Mouse (Mus musculus): ENCODE results near the gene Naa15. TPM values are rescaled to one million over a fixed set of nuclear protein-coding genes. Genes with fewer than 3 reads are reported as not detected.

Naa15 gene
- polyA plus RNA-seq, 1 experiment from 2014 or later = 14.4 TPM

DNA sequence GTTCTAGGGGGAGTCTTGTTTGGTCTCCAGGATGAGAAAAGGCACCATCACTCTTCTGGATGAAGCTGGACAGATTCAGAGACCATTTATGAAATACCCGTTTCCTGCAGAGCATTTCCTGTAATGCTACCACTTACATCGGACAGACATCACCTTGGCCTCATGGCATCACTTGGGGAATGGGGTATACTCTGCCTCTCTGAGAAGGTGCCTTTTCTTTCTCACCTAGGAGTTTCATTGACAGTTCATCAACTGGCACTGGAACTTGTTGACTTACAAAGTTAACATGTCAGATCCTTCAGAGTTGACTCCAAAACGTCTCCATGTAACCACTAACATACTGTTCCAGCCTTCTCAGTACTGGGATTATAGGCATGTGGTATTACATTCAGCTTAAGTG, 67.8 kb downstream of the Naa15 start:
- Histone ChIP-seq H3K27me3 (replicated peaks; ENCODE audit: control insufficient read depth, insufficient read depth, low read length) (no peaks in the 10 kb centered on the region), H3K9ac (ENCODE audit: low read depth, low read length) (no peak overlapping the region), H3K4me1 (replicated peaks; ENCODE audit: control insufficient read depth, insufficient read depth, low read length) (no peaks in the 10 kb centered on the region), H3K36me3 (ENCODE audit: control insufficient read depth, insufficient read depth) (no peaks in the 10 kb centered on the region), H3K4me2 (replicated peaks; ENCODE audit: low read depth) (peak overlapping the region; percentile 78), H3K9me3 (ENCODE audit: control insufficient read depth) (no peaks in the 10 kb centered on the region), H3K4me3 (ENCODE audit: low read depth, low read length) (no peak overlapping the region), H3K27ac (ENCODE audit: low read depth, low read length) (no peak overlapping the region)
- no peak for ATAC-seq
- TF ChIP-seq CTCF (IDR thresholded peaks at IDR 0.05; ENCODE audit: low read depth) = no peak
- WGBS = 63% methylated on average over 3 of the region's 3 CpGs

DNA sequence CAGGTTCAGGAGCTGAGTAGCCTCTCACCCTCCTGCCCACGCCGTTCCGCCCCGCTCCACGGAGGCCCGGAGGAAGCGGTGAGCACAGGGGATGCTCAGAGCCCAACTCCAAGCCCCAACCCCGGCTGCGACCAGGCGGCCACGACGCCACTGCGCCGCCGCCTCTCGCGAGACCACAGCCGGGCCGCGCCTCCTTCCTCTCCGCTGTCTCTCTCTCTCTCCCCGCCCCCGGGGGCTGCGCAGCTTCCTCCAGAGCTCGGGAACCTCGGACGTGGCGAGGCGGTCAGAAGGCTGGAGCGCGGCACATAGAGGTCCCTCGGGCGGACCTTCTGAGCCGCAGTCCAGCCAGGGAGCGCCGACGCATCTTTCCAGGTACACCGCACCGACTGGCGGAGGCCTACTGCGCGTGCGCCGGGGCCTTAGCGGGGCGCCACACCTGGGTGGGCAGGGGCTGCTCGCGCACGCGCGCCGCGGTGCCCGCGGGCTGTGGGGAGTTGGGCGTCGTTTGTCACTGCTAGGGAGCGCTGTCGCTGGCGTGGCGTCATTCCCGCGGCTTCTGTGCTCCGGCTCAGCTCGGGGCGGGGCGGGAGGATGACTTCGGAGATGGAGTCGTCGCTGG, 68.9 kb downstream of the Naa15 start, which contains the start of gene Rab33b:
Rab33b (plus strand) TSS at position 180 of the 619 bp plus-strand sequence.
- no peaks in the 10 kb centered on the region for H3K27me3 ChIP-seq (replicated peaks; ENCODE audit: control insufficient read depth, insufficient read depth, low read length)
- peak; percentile 98 for ATAC-seq
- peak; percentile 64 for TF ChIP-seq CTCF (IDR thresholded peaks at IDR 0.05; ENCODE audit: low read depth)
- peak within 1 kb of the TSS; percentile 78 for H3K4me2 ChIP-seq (replicated peaks; ENCODE audit: low read depth)
- no peaks in the 10 kb centered on the region for H3K4me1 ChIP-seq (replicated peaks; ENCODE audit: control insufficient read depth, insufficient read depth, low read length)
- H3K36me3 ChIP-seq (ENCODE audit: control insufficient read depth, insufficient read depth) = no peaks in the 10 kb centered on the region
- H3K4me3 ChIP-seq (ENCODE audit: low read depth, low read length) = peak within 1 kb of the TSS; percentile 91
- H3K9ac ChIP-seq (ENCODE audit: low read depth, low read length) = peak within 1 kb of the TSS; percentile 70
- H3K27ac ChIP-seq (ENCODE audit: low read depth, low read length) = peak within 1 kb of the TSS; percentile 85
- H3K9me3 ChIP-seq (ENCODE audit: control insufficient read depth) = no peaks in the 10 kb centered on the region
- under 1% methylated on average over 67 of the region's 70 CpGs for WGBS

DNA sequence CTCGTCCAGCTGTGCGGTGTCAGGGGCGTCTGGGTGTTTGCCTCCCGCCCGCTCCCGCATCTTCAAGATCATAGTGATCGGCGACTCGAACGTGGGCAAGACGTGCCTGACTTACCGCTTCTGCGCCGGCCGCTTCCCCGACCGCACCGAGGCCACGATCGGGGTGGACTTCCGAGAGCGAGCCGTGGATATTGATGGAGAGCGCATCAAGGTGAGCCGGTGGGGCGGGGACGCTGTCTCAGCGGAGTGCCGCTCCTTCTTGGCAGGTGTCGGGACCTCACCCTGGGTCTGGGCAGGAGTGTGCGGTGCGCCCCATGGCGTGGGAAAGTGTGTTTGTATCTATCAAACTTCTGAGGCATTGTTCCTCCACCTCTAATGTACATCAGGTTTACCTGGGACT, 69.4 kb downstream of the Naa15 start:
- H3K27ac ChIP-seq (ENCODE audit: low read depth, low read length) = peak overlapping the region; percentile 85
- ATAC-seq = peak; percentile 24; the same call in 1 of the 2 replicates
- H3K9ac ChIP-seq (ENCODE audit: low read depth, low read length) = peak overlapping the region; percentile 70
- TF ChIP-seq CTCF (IDR thresholded peaks at IDR 0.05; ENCODE audit: low read depth) = no peak
- H3K4me1 ChIP-seq (replicated peaks; ENCODE audit: control insufficient read depth, insufficient read depth, low read length) = no peaks in the 10 kb centered on the region
- under 1% methylated on average over 33 of the region's 33 CpGs for WGBS
- H3K9me3 ChIP-seq (ENCODE audit: control insufficient read depth) = no peaks in the 10 kb centered on the region
- H3K4me2 ChIP-seq (replicated peaks; ENCODE audit: low read depth) = peak overlapping the region; percentile 78
- H3K36me3 ChIP-seq (ENCODE audit: control insufficient read depth, insufficient read depth) = no peaks in the 10 kb centered on the region
- no peaks in the 10 kb centered on the region for H3K27me3 ChIP-seq (replicated peaks; ENCODE audit: control insufficient read depth, insufficient read depth, low read length)
- H3K4me3 ChIP-seq (ENCODE audit: low read depth, low read length) = peak overlapping the region; percentile 91

DNA sequence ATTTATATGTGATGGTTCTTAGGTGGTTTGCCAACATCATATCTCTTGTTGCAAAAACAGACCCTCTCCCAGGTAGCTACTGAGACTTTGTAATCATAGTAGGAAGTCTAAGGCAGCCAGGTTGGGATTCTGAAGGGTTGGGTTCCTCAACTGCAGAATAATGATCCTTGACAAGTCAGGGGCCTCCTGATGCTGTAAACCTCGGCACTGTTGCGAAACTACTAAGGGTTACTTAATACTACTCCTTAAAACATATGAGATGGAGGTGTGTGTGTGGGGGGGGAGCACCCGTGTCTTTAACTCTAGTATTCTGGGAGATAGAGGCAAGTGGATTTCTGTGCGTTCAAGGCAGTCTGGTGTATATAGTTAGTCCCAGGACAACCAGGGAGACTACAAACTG, 70.4 kb downstream of the Naa15 start:
- Histone ChIP-seq H3K9me3 (ENCODE audit: control insufficient read depth) (no peaks in the 10 kb centered on the region), H3K4me1 (replicated peaks; ENCODE audit: control insufficient read depth, insufficient read depth, low read length) (no peaks in the 10 kb centered on the region), H3K27me3 (replicated peaks; ENCODE audit: control insufficient read depth, insufficient read depth, low read length) (no peaks in the 10 kb centered on the region), H3K9ac (ENCODE audit: low read depth, low read length) (no peak overlapping the region), H3K36me3 (ENCODE audit: control insufficient read depth, insufficient read depth) (no peaks in the 10 kb centered on the region), H3K4me2 (replicated peaks; ENCODE audit: low read depth) (peak overlapping the region; percentile 78), H3K4me3 (ENCODE audit: low read depth, low read length) (peak overlapping the region; percentile 91), H3K27ac (ENCODE audit: low read depth, low read length) (no peak overlapping the region)
- WGBS = 24% methylated on average over 4 of the region's 4 CpGs
- TF ChIP-seq CTCF (IDR thresholded peaks at IDR 0.05; ENCODE audit: low read depth) = no peak
- ATAC-seq = no peak

DNA sequence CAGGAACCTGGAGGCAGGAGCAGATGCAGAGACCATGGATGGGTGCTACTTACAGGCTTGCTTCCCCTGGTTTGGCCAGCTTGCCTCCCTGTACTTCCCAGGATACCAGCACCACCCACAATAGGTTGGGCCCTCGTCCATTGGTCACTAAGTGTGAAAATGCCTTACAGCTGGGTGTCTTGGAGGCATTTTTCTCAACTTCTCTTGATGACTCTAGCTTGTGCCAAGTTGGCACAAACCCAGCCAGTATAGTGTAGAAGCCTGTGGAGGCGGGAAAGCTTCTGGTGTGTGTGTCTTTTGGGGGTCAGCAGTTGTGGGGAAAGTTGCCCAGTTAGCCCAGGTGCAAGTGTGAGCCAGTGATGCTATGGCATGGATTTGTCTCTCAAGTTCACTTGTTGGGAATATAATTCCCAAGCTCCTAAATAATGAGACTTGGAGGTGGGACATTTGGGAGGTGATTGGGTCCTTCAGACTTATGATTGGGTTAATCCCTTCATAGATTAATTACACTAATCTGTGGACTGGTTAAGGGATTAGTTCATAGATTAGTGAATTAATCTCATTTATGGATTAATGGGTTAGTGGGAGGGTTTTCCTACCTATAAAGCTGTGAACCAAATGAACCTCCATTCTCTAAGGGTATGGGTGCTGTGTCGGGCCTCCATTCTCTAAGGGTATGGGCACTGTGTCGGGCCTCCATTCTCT, 71.7 kb downstream of the Naa15 start:
- Histone ChIP-seq H3K4me3 (ENCODE audit: low read depth, low read length) (no peak overlapping the region), H3K4me1 (replicated peaks; ENCODE audit: control insufficient read depth, insufficient read depth, low read length) (no peaks in the 10 kb centered on the region), H3K4me2 (replicated peaks; ENCODE audit: low read depth) (no peak overlapping the region), H3K27me3 (replicated peaks; ENCODE audit: control insufficient read depth, insufficient read depth, low read length) (no peaks in the 10 kb centered on the region), H3K9me3 (ENCODE audit: control insufficient read depth) (no peaks in the 10 kb centered on the region), H3K36me3 (ENCODE audit: control insufficient read depth, insufficient read depth) (no peaks in the 10 kb centered on the region), H3K9ac (ENCODE audit: low read depth, low read length) (no peak overlapping the region), H3K27ac (ENCODE audit: low read depth, low read length) (no peak overlapping the region)
- WGBS = 87% methylated on average over 4 of the region's 4 CpGs
- no peak for TF ChIP-seq CTCF (IDR thresholded peaks at IDR 0.05; ENCODE audit: low read depth)
- no peak for ATAC-seq

DNA sequence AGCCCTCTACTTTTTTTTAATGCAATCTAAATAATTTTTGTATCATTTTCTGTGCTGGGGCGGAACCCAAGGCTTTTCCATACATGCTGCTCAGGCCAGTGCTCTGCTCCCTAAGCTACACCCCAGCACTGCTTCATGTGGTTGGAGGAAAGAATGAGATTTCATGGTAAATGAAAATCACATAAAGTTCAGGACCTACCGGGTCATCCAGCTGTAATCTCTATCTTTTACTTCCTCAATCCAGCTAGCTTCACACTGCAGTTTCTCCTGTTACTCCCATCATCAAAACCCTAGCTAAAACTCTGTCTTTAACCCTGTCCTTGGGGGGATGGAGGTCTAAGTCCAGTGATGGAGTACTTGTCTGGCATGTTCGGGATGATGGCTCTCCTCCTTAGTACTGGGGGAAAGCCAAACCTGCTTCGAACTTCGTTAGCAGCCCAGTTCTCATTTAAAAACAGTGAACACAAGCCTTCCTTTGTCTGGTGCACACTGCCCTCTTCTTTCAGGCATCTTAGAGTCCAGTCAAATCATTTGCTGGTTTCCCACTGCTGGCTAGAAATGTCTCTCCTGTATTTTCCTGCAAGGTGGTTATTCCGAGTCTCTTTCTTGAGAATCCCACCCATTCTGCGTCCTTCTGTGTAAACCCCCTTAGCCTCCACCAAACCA, 75.3 kb downstream of the Naa15 start:
- Histone ChIP-seq H3K9me3 (ENCODE audit: control insufficient read depth) (no peaks in the 10 kb centered on the region), H3K9ac (ENCODE audit: low read depth, low read length) (no peak overlapping the region), H3K36me3 (ENCODE audit: control insufficient read depth, insufficient read depth) (peaks cover 16% of the 10 kb centered on the region), H3K4me2 (replicated peaks; ENCODE audit: low read depth) (no peak overlapping the region), H3K4me1 (replicated peaks; ENCODE audit: control insufficient read depth, insufficient read depth, low read length) (no peaks in the 10 kb centered on the region), H3K27me3 (replicated peaks; ENCODE audit: control insufficient read depth, insufficient read depth, low read length) (no peaks in the 10 kb centered on the region), H3K4me3 (ENCODE audit: low read depth, low read length) (no peak overlapping the region), H3K27ac (ENCODE audit: low read depth, low read length) (no peak overlapping the region)
- ATAC-seq = no peak
- TF ChIP-seq CTCF (IDR thresholded peaks at IDR 0.05; ENCODE audit: low read depth) = no peak
- WGBS = 83% methylated on average over 7 of the region's 7 CpGs

Measured in intestine, postnatal 0 days (tissue).